Mouse (Mus musculus): ENCODE measurements around the gene Speer4f1. TPM values are rescaled to one million over a fixed set of nuclear protein-coding genes. Genes with fewer than 3 reads are reported as not detected.
"Not testable (repeated sequence)": the region's sequence is repeated elsewhere in the genome, so short reads cannot be mapped to it uniquely, and the experiment has no call there.

Speer4f1 gene
- polyA plus RNA-seq (2015; fragmentation: Nextera tagmentation; extraction: Ambion mirVana) = not detected in 2 replicates

DNA sequence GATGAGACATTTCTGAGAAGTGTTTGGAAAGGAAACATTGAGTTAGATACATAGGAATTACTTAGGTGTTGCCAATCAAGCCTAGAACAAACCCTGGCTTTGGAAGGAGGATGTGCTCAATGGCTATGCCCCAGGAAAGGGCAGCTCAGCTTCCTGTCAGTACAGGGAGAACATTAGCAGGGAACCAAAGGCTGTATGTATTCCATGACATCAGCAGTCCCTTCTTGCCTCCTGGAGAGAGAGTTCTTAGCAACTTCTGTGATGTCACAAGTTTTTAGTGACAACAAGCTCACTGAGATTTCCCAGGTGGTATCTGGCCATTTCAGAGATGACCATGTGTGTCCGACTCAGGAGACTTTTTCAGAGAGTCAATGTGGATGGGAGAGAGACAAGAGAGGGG lies at the start of gene Speer4f1:
TSS of gene Speer4f1 (plus strand) at position 301 of the 400 bp plus-strand sequence.
- H3K27ac ChIP-seq (ENCODE audit: low read length); H3K4me2 ChIP-seq (ENCODE audit: low read depth, low read length); H3K4me3 ChIP-seq (ENCODE audit: low read length); H3K9me3 ChIP-seq (ENCODE audit: control insufficient read depth, low read length); H3K9ac ChIP-seq (ENCODE audit: low read length); H3K27me3 ChIP-seq (ENCODE audit: control insufficient read depth, insufficient read depth, low read depth, low read length); H3K36me3 ChIP-seq (ENCODE audit: control insufficient read depth, insufficient read depth, low read length); ATAC-seq (ENCODE audit: low read depth); H3K4me1 ChIP-seq (replicated peaks; ENCODE audit: control insufficient read depth, insufficient read depth, low read length): not testable (repeated sequence)
- WGBS = 85% methylated on average over 1 of the region's 1 CpGs

DNA sequence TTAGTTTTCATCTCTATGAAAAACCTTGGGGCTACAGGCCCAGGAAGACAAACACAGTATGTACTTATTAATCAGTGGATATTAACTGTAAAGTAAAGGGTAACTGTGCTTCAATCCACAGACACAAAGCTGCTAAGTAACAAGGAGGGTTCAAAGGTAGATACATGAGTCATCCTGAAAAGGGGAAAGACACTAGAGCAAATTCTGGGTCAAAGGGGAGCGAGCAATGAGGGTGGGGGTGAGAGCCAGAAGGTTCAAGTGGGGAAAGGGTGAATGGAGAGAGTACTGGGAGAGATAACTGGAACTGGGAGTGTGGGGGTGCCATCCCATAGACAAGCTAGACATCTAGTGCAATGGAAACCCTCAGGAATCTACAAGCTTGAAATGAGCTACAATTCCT lies 49.0 kb upstream of the Speer4f1 start:
- ATAC-seq (ENCODE audit: low read depth) = no peak
- no peaks in the 10 kb centered on the region for H3K36me3 ChIP-seq (ENCODE audit: control insufficient read depth, insufficient read depth, low read length)
- no peak overlapping the region for H3K9ac ChIP-seq (ENCODE audit: low read length)
- no peak overlapping the region for H3K27ac ChIP-seq (ENCODE audit: low read length)
- no peak overlapping the region for H3K4me3 ChIP-seq (ENCODE audit: low read length)
- no peaks in the 10 kb centered on the region for H3K4me1 ChIP-seq (replicated peaks; ENCODE audit: control insufficient read depth, insufficient read depth, low read length)
- 77% methylated on average over 1 of the region's 1 CpGs for WGBS
- no peaks in the 10 kb centered on the region for H3K27me3 ChIP-seq (ENCODE audit: control insufficient read depth, insufficient read depth, low read depth, low read length)
- no peak overlapping the region for H3K4me2 ChIP-seq (ENCODE audit: low read depth, low read length)
- no peaks in the 10 kb centered on the region for H3K9me3 ChIP-seq (ENCODE audit: control insufficient read depth, low read length)

DNA sequence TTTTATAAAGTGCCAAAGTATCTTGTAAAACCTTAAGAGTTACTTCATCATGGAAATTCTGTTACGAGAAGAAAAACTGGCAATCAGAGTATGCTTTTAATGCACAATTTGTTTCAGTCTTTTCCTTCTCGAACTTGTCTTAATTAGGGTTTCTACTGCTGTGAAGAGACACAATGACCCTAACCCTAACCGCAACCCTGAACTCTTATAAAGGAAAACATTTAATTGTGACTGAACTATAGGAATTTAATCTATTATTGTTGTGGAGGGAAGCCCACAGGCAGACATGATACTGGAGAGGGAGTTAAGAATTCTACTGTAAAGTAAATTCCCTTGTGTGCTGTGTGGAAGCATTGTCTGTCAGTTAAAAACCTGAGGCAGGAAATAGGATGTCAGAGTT lies 41.2 kb upstream of the Speer4f1 start:
- no peak for ATAC-seq (ENCODE audit: low read depth)
- Histone ChIP-seq H3K4me3 (ENCODE audit: low read length) (no peak overlapping the region), H3K9ac (ENCODE audit: low read length) (no peak overlapping the region)

DNA sequence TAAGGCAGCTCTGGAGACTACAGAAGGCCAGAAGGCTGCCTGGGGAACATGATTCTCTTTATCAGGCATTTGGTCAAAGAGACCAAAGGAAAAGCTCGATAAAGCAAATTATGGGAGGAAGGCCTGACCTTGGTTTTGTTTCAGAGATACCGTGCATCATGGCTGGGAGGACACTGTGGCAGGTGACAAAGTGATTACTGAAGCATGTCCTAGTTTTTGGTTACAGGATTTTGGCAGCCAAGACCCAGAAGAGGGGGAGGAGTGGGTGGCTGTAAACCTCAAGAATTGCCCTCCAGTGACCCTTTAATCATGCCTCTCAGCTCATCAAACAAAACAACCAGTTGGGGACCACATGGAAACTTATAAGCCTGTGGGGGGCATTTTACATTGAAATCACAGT lies 39.7 kb upstream of the Speer4f1 start:
- Histone ChIP-seq H3K36me3 (ENCODE audit: control insufficient read depth, insufficient read depth, low read length) (no peaks in the 10 kb centered on the region), H3K9me3 (ENCODE audit: control insufficient read depth, low read length) (no peaks in the 10 kb centered on the region), H3K4me2 (ENCODE audit: low read depth, low read length) (no peak overlapping the region), H3K27ac (ENCODE audit: low read length) (no peak overlapping the region), H3K9ac (ENCODE audit: low read length) (no peak overlapping the region), H3K4me1 (replicated peaks; ENCODE audit: control insufficient read depth, insufficient read depth, low read length) (no peaks in the 10 kb centered on the region), H3K27me3 (ENCODE audit: control insufficient read depth, insufficient read depth, low read depth, low read length) (no peaks in the 10 kb centered on the region), H3K4me3 (ENCODE audit: low read length) (no peak overlapping the region)
- 48% methylated on average over 2 of the region's 2 CpGs for WGBS
- ATAC-seq (ENCODE audit: low read depth) = no peak

More for the DNA sequence above, 41.2 kb upstream of the Speer4f1 start:
- no peak overlapping the region for H3K4me2 ChIP-seq (ENCODE audit: low read depth, low read length)
- H3K4me1 ChIP-seq (replicated peaks; ENCODE audit: control insufficient read depth, insufficient read depth, low read length) = no peaks in the 10 kb centered on the region
- H3K27ac ChIP-seq (ENCODE audit: low read length) = no peak overlapping the region
- 89% methylated on average over 3 of the region's 3 CpGs for WGBS
- H3K9me3 ChIP-seq (ENCODE audit: control insufficient read depth, low read length) = no peaks in the 10 kb centered on the region
- H3K36me3 ChIP-seq (ENCODE audit: control insufficient read depth, insufficient read depth, low read length) = no peaks in the 10 kb centered on the region
- H3K27me3 ChIP-seq (ENCODE audit: control insufficient read depth, insufficient read depth, low read depth, low read length) = no peaks in the 10 kb centered on the region

DNA sequence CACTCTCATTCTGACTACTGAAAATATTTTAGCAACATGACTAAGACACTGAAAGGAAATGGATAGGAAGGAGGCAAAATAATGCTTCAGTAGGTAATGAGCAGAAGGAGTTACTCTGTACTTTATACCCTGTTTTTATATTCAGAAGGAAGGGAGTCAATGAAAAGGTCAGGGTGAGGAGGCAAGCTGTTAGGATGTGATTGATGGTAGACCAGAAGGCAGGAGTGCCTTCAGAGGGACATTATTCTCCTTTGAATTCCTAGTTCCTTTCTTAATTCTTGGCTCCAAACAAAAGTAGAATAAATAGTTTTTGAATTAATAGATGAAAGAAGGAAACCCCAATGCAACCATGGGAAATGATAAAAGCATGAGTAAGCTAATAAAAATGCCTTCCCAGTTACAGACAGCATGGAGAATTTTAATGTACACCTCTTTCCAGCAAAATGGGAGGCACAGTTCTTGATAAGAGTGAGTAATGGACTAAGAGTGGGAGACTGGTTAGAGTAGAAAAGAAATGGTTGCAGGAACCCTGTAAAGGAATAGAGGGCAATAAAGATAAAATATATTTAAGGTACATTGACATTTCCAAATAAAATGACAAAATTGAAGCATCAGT lies 36.3 kb upstream of the Speer4f1 start:
- no peaks in the 10 kb centered on the region for H3K36me3 ChIP-seq (ENCODE audit: control insufficient read depth, insufficient read depth, low read length)
- H3K4me2 ChIP-seq (ENCODE audit: low read depth, low read length) = no peak overlapping the region
- H3K4me1 ChIP-seq (replicated peaks; ENCODE audit: control insufficient read depth, insufficient read depth, low read length) = no peaks in the 10 kb centered on the region
- no peak overlapping the region for H3K4me3 ChIP-seq (ENCODE audit: low read length)
- no peak overlapping the region for H3K9ac ChIP-seq (ENCODE audit: low read length)
- ATAC-seq (ENCODE audit: low read depth) = no peak
- no peaks in the 10 kb centered on the region for H3K27me3 ChIP-seq (ENCODE audit: control insufficient read depth, insufficient read depth, low read depth, low read length)
- H3K27ac ChIP-seq (ENCODE audit: low read length) = no peak overlapping the region
- no peaks in the 10 kb centered on the region for H3K9me3 ChIP-seq (ENCODE audit: control insufficient read depth, low read length)

DNA sequence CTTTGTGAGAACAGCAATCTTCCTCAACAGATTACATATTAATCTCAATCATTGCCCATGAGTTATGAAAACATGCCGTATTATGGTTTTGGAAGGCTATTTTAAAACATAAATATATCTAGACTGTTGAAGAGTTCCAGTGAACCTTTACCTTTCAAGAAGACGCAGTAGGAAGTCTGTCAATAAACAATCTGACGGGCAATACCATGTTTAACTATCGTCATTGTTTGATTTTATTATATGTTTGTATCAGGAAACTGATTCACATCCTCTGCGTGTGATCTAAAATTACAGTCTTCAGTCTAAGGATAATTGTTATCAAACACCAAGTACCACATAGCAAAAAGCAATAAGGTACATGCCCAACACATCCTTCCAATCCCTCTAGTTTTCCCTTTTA lies 21.8 kb upstream of the Speer4f1 start:
- 63% methylated on average over 5 of the region's 5 CpGs for WGBS
- H3K27ac ChIP-seq (ENCODE audit: low read length) = no peak overlapping the region
- H3K27me3 ChIP-seq (ENCODE audit: control insufficient read depth, insufficient read depth, low read depth, low read length) = no peaks in the 10 kb centered on the region
- no peak overlapping the region for H3K4me3 ChIP-seq (ENCODE audit: low read length)
- no peaks in the 10 kb centered on the region for H3K4me1 ChIP-seq (replicated peaks; ENCODE audit: control insufficient read depth, insufficient read depth, low read length)
- ATAC-seq (ENCODE audit: low read depth) = no peak
- no peak overlapping the region for H3K4me2 ChIP-seq (ENCODE audit: low read depth, low read length)
- no peak overlapping the region for H3K9ac ChIP-seq (ENCODE audit: low read length)
- no peaks in the 10 kb centered on the region for H3K36me3 ChIP-seq (ENCODE audit: control insufficient read depth, insufficient read depth, low read length)
- H3K9me3 ChIP-seq (ENCODE audit: control insufficient read depth, low read length) = no peaks in the 10 kb centered on the region

DNA sequence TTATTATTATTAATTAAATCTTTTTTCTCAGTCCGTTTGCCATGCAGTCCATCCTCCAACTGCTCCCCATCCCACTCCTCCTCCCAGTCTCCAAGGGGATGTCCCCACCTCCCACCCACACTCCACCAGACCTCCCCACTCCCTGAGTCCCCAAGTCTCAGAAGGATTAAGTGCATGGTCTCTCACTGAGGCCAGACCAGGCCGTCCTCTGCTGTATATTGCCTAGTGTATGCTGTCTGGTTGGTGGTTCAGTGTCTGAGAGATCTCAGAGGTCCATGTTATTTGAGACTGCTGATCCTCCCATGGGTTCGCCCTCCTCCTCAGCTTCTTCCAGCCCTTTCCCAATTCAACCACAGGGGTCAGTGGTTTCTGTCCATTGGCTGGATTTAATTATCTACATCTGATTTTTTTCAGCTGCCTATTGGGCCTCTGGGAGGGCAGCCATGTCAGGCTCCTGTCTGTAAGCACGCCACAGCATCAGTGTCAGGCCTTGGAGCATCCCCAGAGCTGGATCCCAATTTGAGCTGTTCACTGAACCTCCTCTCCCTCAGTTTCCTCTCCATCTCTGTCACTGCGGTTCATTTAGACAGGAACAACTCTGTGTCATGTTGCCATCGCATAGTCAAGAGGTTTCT lies 20.8 kb upstream of the Speer4f1 start:
- H3K4me3 ChIP-seq (ENCODE audit: low read length) = no peak overlapping the region
- no peak for ATAC-seq (ENCODE audit: low read depth)
- WGBS = 67% methylated on average over 6 of the region's 6 CpGs

DNA sequence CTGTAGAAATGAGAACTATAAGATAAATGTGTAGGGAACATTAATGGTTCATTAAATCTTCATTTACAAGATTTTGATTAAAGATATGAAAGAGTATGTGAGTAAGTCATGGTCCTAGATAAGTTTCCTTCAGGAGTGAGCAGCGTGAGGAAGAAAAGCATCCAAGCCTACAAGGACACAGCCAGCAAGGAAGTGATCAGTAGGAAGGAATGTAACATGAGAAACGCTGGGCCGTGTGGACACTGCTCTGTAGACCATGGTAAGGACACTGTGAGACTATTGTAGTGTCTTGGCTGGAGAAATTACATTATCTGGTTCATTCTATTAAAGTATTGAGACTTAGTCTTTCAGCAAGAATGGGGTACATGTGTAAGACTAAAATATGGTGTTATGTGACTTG lies 19.2 kb upstream of the Speer4f1 start:
- no peak overlapping the region for H3K27ac ChIP-seq (ENCODE audit: low read length)
- H3K27me3 ChIP-seq (ENCODE audit: control insufficient read depth, insufficient read depth, low read depth, low read length) = no peaks in the 10 kb centered on the region
- 53% methylated on average over 3 of the region's 3 CpGs for WGBS
- no peak for ATAC-seq (ENCODE audit: low read depth)
- H3K9me3 ChIP-seq (ENCODE audit: control insufficient read depth, low read length) = no peaks in the 10 kb centered on the region
- H3K4me2 ChIP-seq (ENCODE audit: low read depth, low read length) = no peak overlapping the region
- no peak overlapping the region for H3K4me3 ChIP-seq (ENCODE audit: low read length)
- H3K36me3 ChIP-seq (ENCODE audit: control insufficient read depth, insufficient read depth, low read length) = no peaks in the 10 kb centered on the region
- H3K4me1 ChIP-seq (replicated peaks; ENCODE audit: control insufficient read depth, insufficient read depth, low read length) = no peaks in the 10 kb centered on the region
- no peak overlapping the region for H3K9ac ChIP-seq (ENCODE audit: low read length)

More for the DNA sequence above, 20.8 kb upstream of the Speer4f1 start:
- H3K36me3 ChIP-seq (ENCODE audit: control insufficient read depth, insufficient read depth, low read length) = no peaks in the 10 kb centered on the region
- no peak overlapping the region for H3K9ac ChIP-seq (ENCODE audit: low read length)
- H3K27ac ChIP-seq (ENCODE audit: low read length) = no peak overlapping the region
- H3K9me3 ChIP-seq (ENCODE audit: control insufficient read depth, low read length) = no peaks in the 10 kb centered on the region
- H3K4me1 ChIP-seq (replicated peaks; ENCODE audit: control insufficient read depth, insufficient read depth, low read length) = no peaks in the 10 kb centered on the region
- no peaks in the 10 kb centered on the region for H3K27me3 ChIP-seq (ENCODE audit: control insufficient read depth, insufficient read depth, low read depth, low read length)
- no peak overlapping the region for H3K4me2 ChIP-seq (ENCODE audit: low read depth, low read length)

DNA sequence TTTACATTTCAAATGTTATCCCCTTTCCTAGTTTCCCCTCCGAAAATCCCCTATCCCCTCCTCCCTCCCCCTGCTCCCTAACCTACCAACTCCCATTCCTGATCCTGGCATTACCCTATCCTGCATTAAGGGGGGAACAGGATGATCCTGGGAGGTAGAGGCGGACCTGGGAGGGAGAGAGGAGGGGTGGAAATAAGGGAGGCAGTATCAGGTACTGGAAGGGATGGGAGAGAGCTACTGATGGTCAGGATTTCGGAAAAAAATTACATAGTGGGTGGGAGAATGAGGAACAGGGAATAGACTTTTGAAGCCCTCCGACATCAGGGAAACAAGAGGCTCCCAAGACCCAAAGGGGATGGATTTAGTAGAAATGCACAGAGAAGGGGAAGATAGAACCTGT lies 7.8 kb upstream of the Speer4f1 start:
- H3K4me1 ChIP-seq (replicated peaks; ENCODE audit: control insufficient read depth, insufficient read depth, low read length); H3K27ac ChIP-seq (ENCODE audit: low read length); H3K27me3 ChIP-seq (ENCODE audit: control insufficient read depth, insufficient read depth, low read depth, low read length); H3K36me3 ChIP-seq (ENCODE audit: control insufficient read depth, insufficient read depth, low read length); H3K9ac ChIP-seq (ENCODE audit: low read length); H3K4me2 ChIP-seq (ENCODE audit: low read depth, low read length); H3K4me3 ChIP-seq (ENCODE audit: low read length); ATAC-seq (ENCODE audit: low read depth); H3K9me3 ChIP-seq (ENCODE audit: control insufficient read depth, low read length): not testable (repeated sequence)
- WGBS = 66% methylated on average over 4 of the region's 4 CpGs
